Mouse (Mus musculus): Measurements from ENCODE around the gene Eif4g3. TPM values are rescaled to one million over a fixed set of nuclear protein-coding genes. Genes with fewer than 3 reads are reported as not detected.

The Eif4g3 gene
- total and polyA plus RNA-seq, 3 experiments, result 25.5 to 97.9 (median 72.3) TPM

GRCm38 (mm10) chr4:138003909-138004610 is 11.2 kb downstream of the Eif4g3 start:
- Histone ChIP-seq H3K4me1 (ENCODE audit: insufficient read depth, low read depth, low read length) (peaks cover 13% of the 10 kb centered on the region; the same call in 1 of the 2 replicates), H3K27me3 (ENCODE audit: insufficient read depth, low read length) (no peaks in the 10 kb centered on the region), H3K36me3 (replicated peaks) (peaks cover 89% of the 10 kb centered on the region), H3K9me3 (replicated peaks) (no peaks in the 10 kb centered on the region), H3K4me3 (ENCODE audit: low read depth, low read length) (no peak overlapping the region)
- DNase-seq (ENCODE audit: low spot score), result no peak
- no peak for ATAC-seq (ENCODE audit: extremely low read depth, insufficient number of reproducible peaks, low FRiP score, poor library complexity, severe bottlenecking)
- TF ChIP-seq GATA1 (IDR thresholded peaks at IDR 0.05; ENCODE audit: borderline replicate concordance, low read length) (no peak), CTCF (IDR thresholded peaks at IDR 0.05; ENCODE audit: low read depth, low read length) (no peak), TAL1 (conservative IDR thresholded peaks at IDR 0.05; ENCODE audit: low read depth, low read length) (no peak), GATA2 (IDR thresholded peaks at IDR 0.05; ENCODE audit: borderline replicate concordance, low read depth, low read length) (no peak), POLR2AphosphoS5 (IDR thresholded peaks at IDR 0.05; ENCODE audit: insufficient replicate concordance, low read depth, low read length) (no peak)

DNA sequence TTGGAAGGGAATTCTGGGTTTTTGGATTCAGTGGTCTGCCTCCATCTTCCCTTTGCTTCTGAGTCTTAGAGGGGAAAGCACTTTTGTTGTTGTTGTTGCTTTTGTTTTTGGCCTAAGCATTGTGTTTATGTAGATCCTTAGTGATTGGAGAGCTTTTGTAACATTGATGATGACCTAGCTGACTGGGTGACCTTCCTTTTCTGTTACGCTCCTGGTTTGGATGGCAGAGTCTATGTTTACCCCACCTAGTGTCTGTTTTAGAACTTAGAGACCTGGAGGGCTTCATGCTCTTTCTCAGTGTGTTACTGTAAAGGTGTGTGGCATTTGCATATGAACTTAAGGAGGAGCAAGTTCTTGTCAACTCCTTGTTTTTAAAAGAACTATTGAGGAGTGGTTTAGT is 13.0 kb downstream of the Eif4g3 start:
- H3K4me3 ChIP-seq (ENCODE audit: low read depth, low read length), result no peak overlapping the region
- peaks cover 86% of the 10 kb centered on the region for H3K36me3 ChIP-seq (replicated peaks)
- TF ChIP-seq TAL1 (conservative IDR thresholded peaks at IDR 0.05; ENCODE audit: low read depth, low read length) (no peak), GATA2 (IDR thresholded peaks at IDR 0.05; ENCODE audit: borderline replicate concordance, low read depth, low read length) (no peak), POLR2AphosphoS5 (IDR thresholded peaks at IDR 0.05; ENCODE audit: insufficient replicate concordance, low read depth, low read length) (no peak), GATA1 (IDR thresholded peaks at IDR 0.05; ENCODE audit: borderline replicate concordance, low read length) (no peak), CTCF (IDR thresholded peaks at IDR 0.05; ENCODE audit: low read depth, low read length) (no peak)
- H3K9me3 ChIP-seq (replicated peaks), result no peaks in the 10 kb centered on the region
- no peak for DNase-seq (ENCODE audit: low spot score)
- peaks cover 13% of the 10 kb centered on the region; the same call in 1 of the 2 replicates for H3K4me1 ChIP-seq (ENCODE audit: insufficient read depth, low read depth, low read length)
- no peaks in the 10 kb centered on the region for H3K27me3 ChIP-seq (ENCODE audit: insufficient read depth, low read length)
- no peak for ATAC-seq (ENCODE audit: extremely low read depth, insufficient number of reproducible peaks, low FRiP score, poor library complexity, severe bottlenecking)

- ATAC-seq (ENCODE audit: extremely low read depth, insufficient number of reproducible peaks, low FRiP score, poor library complexity, severe bottlenecking), result no peak
- Histone ChIP-seq H3K36me3 (replicated peaks) (peaks cover 88% of the 10 kb centered on the region), H3K4me3 (ENCODE audit: low read depth, low read length) (no peak overlapping the region), H3K4me1 (ENCODE audit: insufficient read depth, low read depth, low read length) (peaks cover 9% of the 10 kb centered on the region; the same call in 1 of the 2 replicates), H3K27me3 (ENCODE audit: insufficient read depth, low read length) (no peaks in the 10 kb centered on the region), H3K9me3 (replicated peaks) (no peaks in the 10 kb centered on the region)
- DNase-seq (ENCODE audit: low spot score), result no peak
- TF ChIP-seq GATA1 (IDR thresholded peaks at IDR 0.05; ENCODE audit: borderline replicate concordance, low read length) (no peak), TAL1 (conservative IDR thresholded peaks at IDR 0.05; ENCODE audit: low read depth, low read length) (no peak), CTCF (IDR thresholded peaks at IDR 0.05; ENCODE audit: low read depth, low read length) (no peak)
Measured at GRCm38 (mm10) chr4:138006951-138007613, 14.3 kb downstream of the Eif4g3 start.

DNA sequence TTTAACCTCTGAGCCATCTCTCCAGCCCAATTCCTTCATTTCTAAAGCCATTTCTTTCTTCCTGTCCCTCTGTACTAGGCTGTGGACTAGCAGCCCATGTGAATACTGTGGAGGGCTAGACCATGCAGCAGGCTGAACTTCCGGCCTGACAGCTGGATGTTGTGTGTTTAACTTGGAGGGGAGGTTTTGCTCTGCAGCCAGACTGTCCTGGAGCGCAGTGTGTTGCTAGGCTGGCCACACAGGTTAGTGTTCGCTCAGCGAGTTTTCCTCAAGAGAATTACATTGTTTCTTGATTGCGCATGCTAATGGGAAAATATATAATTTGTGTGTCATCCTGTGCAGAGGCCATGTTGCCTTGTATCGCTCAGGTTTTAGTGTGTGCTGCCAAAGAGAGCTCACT is 15.8 kb downstream of the Eif4g3 start:
- ATAC-seq (ENCODE audit: extremely low read depth, insufficient number of reproducible peaks, low FRiP score, poor library complexity, severe bottlenecking) (no peak), DNase-seq (ENCODE audit: low spot score) (no peak)
- Histone ChIP-seq H3K9me3 (replicated peaks) (no peaks in the 10 kb centered on the region), H3K27me3 (ENCODE audit: insufficient read depth, low read length) (no peaks in the 10 kb centered on the region), H3K4me3 (ENCODE audit: low read depth, low read length) (no peak overlapping the region), H3K36me3 (replicated peaks) (peaks cover 88% of the 10 kb centered on the region), H3K4me1 (ENCODE audit: insufficient read depth, low read depth, low read length) (peaks cover 12% of the 10 kb centered on the region; the same call in 1 of the 2 replicates)
- TF ChIP-seq CTCF (IDR thresholded peaks at IDR 0.05; ENCODE audit: low read depth, low read length) (no peak), GATA2 (IDR thresholded peaks at IDR 0.05; ENCODE audit: borderline replicate concordance, low read depth, low read length) (no peak), GATA1 (IDR thresholded peaks at IDR 0.05; ENCODE audit: borderline replicate concordance, low read length) (no peak), TAL1 (conservative IDR thresholded peaks at IDR 0.05; ENCODE audit: low read depth, low read length) (no peak), POLR2AphosphoS5 (IDR thresholded peaks at IDR 0.05; ENCODE audit: insufficient replicate concordance, low read depth, low read length) (no peak)

DNA sequence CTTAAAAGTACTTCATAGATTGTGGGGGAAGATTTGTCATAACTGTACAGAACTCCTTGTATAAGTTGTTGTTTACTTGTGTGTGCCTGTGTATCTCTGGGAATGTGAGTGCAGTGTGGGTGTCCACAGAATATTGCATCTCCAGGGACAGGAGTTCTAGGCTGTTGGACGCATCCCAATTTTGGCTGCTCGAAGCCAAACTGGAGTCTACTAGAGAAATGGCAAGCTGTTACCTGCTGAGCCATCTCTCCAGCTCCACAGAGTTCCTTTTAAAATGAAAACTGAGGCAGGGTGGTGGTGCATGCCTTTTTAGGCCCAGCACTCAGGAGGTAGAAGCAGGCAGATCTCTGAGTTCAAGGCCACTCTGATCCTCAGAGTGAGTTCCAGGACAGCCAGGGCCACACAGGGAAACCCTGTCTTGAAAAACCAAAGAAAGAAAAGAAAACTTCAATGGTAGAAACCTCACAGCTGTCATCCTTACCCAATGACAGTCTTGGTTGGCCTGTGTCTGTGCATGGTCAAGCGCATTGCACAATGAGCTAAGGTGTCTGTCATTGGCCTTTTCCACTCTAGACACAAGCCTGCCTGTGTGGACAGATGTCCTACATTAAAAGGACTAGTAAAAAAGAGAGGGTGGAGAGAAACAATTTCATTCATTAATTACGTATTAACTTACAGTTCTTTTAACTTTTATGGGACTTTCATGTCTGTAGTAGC is 17.1 kb downstream of the Eif4g3 start:
- ATAC-seq (ENCODE audit: extremely low read depth, insufficient number of reproducible peaks, low FRiP score, poor library complexity, severe bottlenecking), result no peak
- Histone ChIP-seq H3K9me3 (replicated peaks) (no peaks in the 10 kb centered on the region), H3K4me1 (ENCODE audit: insufficient read depth, low read depth, low read length) (peaks cover 16% of the 10 kb centered on the region), H3K4me3 (ENCODE audit: low read depth, low read length) (no peak overlapping the region), H3K27me3 (ENCODE audit: insufficient read depth, low read length) (no peaks in the 10 kb centered on the region), H3K36me3 (replicated peaks) (peaks cover 86% of the 10 kb centered on the region)
- TF ChIP-seq TAL1 (conservative IDR thresholded peaks at IDR 0.05; ENCODE audit: low read depth, low read length) (no peak), POLR2AphosphoS5 (IDR thresholded peaks at IDR 0.05; ENCODE audit: insufficient replicate concordance, low read depth, low read length) (no peak), GATA2 (IDR thresholded peaks at IDR 0.05; ENCODE audit: borderline replicate concordance, low read depth, low read length) (no peak)
- DNase-seq (ENCODE audit: low spot score), result no peak
